Mouse (Mus musculus): Measurements from ENCODE around the gene Pusl1.

The Pusl1 gene

GRCm38 (mm10) chr4:155841651-155842270, 49.8 kb downstream of the Pusl1 start:
- no peak for DNase-seq (ENCODE audit: low spot score)

GRCm38 (mm10) chr4:155841003-155841454, 50.6 kb downstream of the Pusl1 start:
- DNase-seq (ENCODE audit: low spot score) = peak; percentile 63

- no peak for DNase-seq (ENCODE audit: low spot score)
Observed at GRCm38 (mm10) chr4:155840076-155841002, 51.2 kb downstream of the Pusl1 start.

GRCm38 (mm10) chr4:155839483-155839910, 52.1 kb downstream of the Pusl1 start, which contains the start of gene Mxra8:
Gene Mxra8, plus strand, starts transcription at chr4:155839680.
- DNase-seq (ENCODE audit: low spot score) = peak; percentile 76

GRCm38 (mm10) chr4:155838187-155839153, 53.1 kb downstream of the Pusl1 start:
- no peak for DNase-seq (ENCODE audit: low spot score)
